Mouse (Mus musculus) CH12.LX (cell line): Measurements from ENCODE around the gene Msx1. TPM values are rescaled to one million over a fixed set of nuclear protein-coding genes. Genes with fewer than 3 reads are reported as not detected.

Experiments used
- DNase-seq: peaks from one replicate; pipeline ENCODE4 v3.0.0-alpha.2; 2013; ENCODE audit errors: extremely low read depth
- H3K27ac ChIP-seq: 2 replicates; pipeline ENCODE4 v1.5.1; 2012; ENCODE audit warnings: low read depth, mild to moderate bottlenecking, control low read depth, moderate library complexity; ENCODE audit not compliant: insufficient read depth
- H3K27me3 ChIP-seq: replicated peaks from 2 replicates; pipeline ENCODE3; 2012; ENCODE audit warnings: inconsistent platforms
- H3K36me3 ChIP-seq, 2 experiments: replicated peaks in 1 of 2; 2 replicates each; pipeline versions ENCODE3 to v1.6.1; 2012; ENCODE audit warnings: inconsistent platforms in 1 of 2, low read length in 1 of 2, mild to moderate bottlenecking in 1 of 2, mixed read lengths in 1 of 2, moderate library complexity in 1 of 2; ENCODE audit not compliant: control insufficient read depth in 1 of 2, insufficient read depth in 1 of 2
- H3K4me1 ChIP-seq, 2 experiments: 2 replicates each; pipeline ENCODE4 v1.6.1; 2012; ENCODE audit warnings: inconsistent platforms in 1 of 2, moderate library complexity in 1 of 2; ENCODE audit not compliant: insufficient read depth in 2 of 2, control insufficient read depth in 1 of 2
- H3K4me2 ChIP-seq: 2 replicates; pipeline ENCODE4 v1.6.1; 2012; ENCODE audit warnings: low read depth, mild to moderate bottlenecking, control low read depth; ENCODE audit not compliant: poor library complexity, insufficient read depth, severe bottlenecking
- H3K4me3 ChIP-seq, 3 experiments: fragments of 150-350 bp in 1 of 3; sonication (generic) in 1 of 3; replicated peaks in 1 of 3; 2 replicates each; pipeline versions ENCODE3 to v1.5.1; 2011 to 2012; ENCODE audit warnings: low read depth in 2 of 3, low read length in 2 of 3, mild to moderate bottlenecking in 2 of 3, moderate library complexity in 2 of 3, control low read depth in 1 of 3, improper control_type of control experiment in 1 of 3, inconsistent platforms in 1 of 3, mixed read lengths in 1 of 3; ENCODE audit not compliant: poor library complexity in 1 of 3
- H3K79me2 ChIP-seq: replicated peaks from 2 replicates; pipeline ENCODE4 v1.6.1; 2012; ENCODE audit warnings: mild to moderate bottlenecking, moderate library complexity; ENCODE audit not compliant: control insufficient read depth, poor library complexity, insufficient read depth, severe bottlenecking; ENCODE audit errors: extremely low read depth
- H3K9ac ChIP-seq: 2 replicates; pipeline ENCODE4 v1.6.1; 2012; ENCODE audit warnings: low read depth, mild to moderate bottlenecking, control low read depth, moderate library complexity; ENCODE audit not compliant: insufficient read depth
- H3K9me3 ChIP-seq: replicated peaks from 2 replicates; pipeline ENCODE3; 2012; ENCODE audit warnings: low read length, inconsistent platforms, mixed read lengths
- BHLHE40 ChIP-seq: IDR thresholded peaks from 2 replicates; pipeline ENCODE4 v1.6.1; 2011; ENCODE audit warnings: mild to moderate bottlenecking, low read depth, low read length, improper control_type of control experiment
- CHD2 ChIP-seq: IDR thresholded peaks from 2 replicates; pipeline ENCODE4 v1.6.1; 2011; ENCODE audit warnings: low read length, improper control_type of control experiment
- E2F4 ChIP-seq: IDR thresholded peaks from 2 replicates; pipeline ENCODE4 v1.6.1; 2011; ENCODE audit warnings: low read depth, low read length, improper control_type of control experiment; ENCODE audit not compliant: insufficient replicate concordance
- ELF1 ChIP-seq: IDR thresholded peaks from 2 replicates; pipeline ENCODE4 v1.6.1; 2014; ENCODE audit warnings: low read depth, mild to moderate bottlenecking, inconsistent platforms, low read length, improper control_type of control experiment
- EP300 ChIP-seq: IDR thresholded peaks from 2 replicates; pipeline ENCODE4 v1.6.1; 2011; ENCODE audit warnings: low read length, improper control_type of control experiment
- GABPA ChIP-seq: IDR thresholded peaks from 2 replicates; pipeline ENCODE4 v1.6.1; 2012; ENCODE audit warnings: low read depth, low read length, improper control_type of control experiment, inconsistent platforms; ENCODE audit not compliant: insufficient replicate concordance
- IRF4 ChIP-seq: IDR thresholded peaks from 2 replicates; pipeline ENCODE4 v1.6.1; 2014; ENCODE audit warnings: low read depth, mild to moderate bottlenecking, inconsistent platforms, low read length, improper control_type of control experiment
- JUND ChIP-seq: conservative IDR thresholded peaks from 2 replicates; pipeline ENCODE4 v1.6.1; 2011; ENCODE audit warnings: low read depth, low read length, improper control_type of control experiment
- KAT2A ChIP-seq: IDR thresholded peaks from 2 replicates; pipeline ENCODE4 v1.6.1; 2012; ENCODE audit warnings: low read length, improper control_type of control experiment, inconsistent platforms; ENCODE audit not compliant: insufficient replicate concordance
- MAFK ChIP-seq: IDR thresholded peaks from 2 replicates; pipeline ENCODE4 v1.6.1; 2011; ENCODE audit warnings: low read length, improper control_type of control experiment; ENCODE audit not compliant: insufficient replicate concordance
- MEF2A ChIP-seq: IDR thresholded peaks from 2 replicates; pipeline ENCODE4 v1.6.1; 2014; ENCODE audit warnings: low read depth, mild to moderate bottlenecking, inconsistent platforms, low read length, improper control_type of control experiment, borderline replicate concordance
- MXI1 ChIP-seq: IDR thresholded peaks from 2 replicates; pipeline ENCODE4 v1.6.1; 2011; ENCODE audit warnings: mild to moderate bottlenecking, low read depth, low read length, improper control_type of control experiment
- MYC ChIP-seq: IDR thresholded peaks from 2 replicates; pipeline ENCODE4 v1.6.1; 2011; ENCODE audit warnings: low read depth, mild to moderate bottlenecking, improper control_type of control experiment, low read length
- NRF1 ChIP-seq: IDR thresholded peaks from 2 replicates; pipeline ENCODE4 v1.6.1; 2014; ENCODE audit warnings: low read depth, mild to moderate bottlenecking, inconsistent platforms, low read length, improper control_type of control experiment, moderate library complexity
- PAX5 ChIP-seq: IDR thresholded peaks from 2 replicates; pipeline ENCODE4 v1.6.1; 2012; ENCODE audit warnings: low read length, inconsistent platforms, mixed read lengths
- RAD21 ChIP-seq: IDR thresholded peaks from 2 replicates; pipeline ENCODE4 v1.6.1; 2011; ENCODE audit warnings: low read depth, mild to moderate bottlenecking, low read length, improper control_type of control experiment, moderate library complexity
- SMC3 ChIP-seq: IDR thresholded peaks from 2 replicates; pipeline ENCODE4 v1.6.1; 2011; ENCODE audit warnings: low read depth, low read length, improper control_type of control experiment
- ZC3H11A ChIP-seq: IDR thresholded peaks from 2 replicates; pipeline ENCODE4 v1.6.1; 2012; ENCODE audit warnings: low read depth, mild to moderate bottlenecking, inconsistent platforms, low read length, improper control_type of control experiment
- dilution Hi-C: fragments of 300-500 bp; cut with MboI; formaldehyde crosslinking; loops from 2 replicates; pipeline ENCODE4 v1.14.3; 2020; ENCODE audit warnings: low sequenced_read_pairs; ENCODE audit not compliant: extremely low pct_unique_long_range_greater_than_20kb, extremely low pct_ligation_motif_present
- in situ Hi-C: fragments of 300-500 bp; cut with MboI; formaldehyde crosslinking; loops from 3 replicates; pipeline ENCODE4 v1.14.3; 2019; ENCODE audit warnings: low sequenced_read_pairs, low pct_ligation_motif_present, low pct_unique_long_range_greater_than_20kb, mixed read lengths
- polyA plus RNA-seq: library from polyadenylated mRNA; unstranded; fragments of >175 nt; gene quantifications from 2 replicates; pipeline ENCODE4 v1.2.1, GENCODE M21; 2012; ENCODE audit warnings: low read depth; ENCODE audit not compliant: insufficient read length
- total RNA-seq, 2 experiments: library from RNA; depleted of rRNA; stranded (reverse); fragments of 300-350 nt in 1 of 2; fragments of >200 nt in 1 of 2; gene quantifications; 2 replicates each; pipeline ENCODE4 v1.2.3; 2012 to 2014

Gene Msx1
- total and polyA plus RNA-seq, 3 experiments: not detected

DNA sequence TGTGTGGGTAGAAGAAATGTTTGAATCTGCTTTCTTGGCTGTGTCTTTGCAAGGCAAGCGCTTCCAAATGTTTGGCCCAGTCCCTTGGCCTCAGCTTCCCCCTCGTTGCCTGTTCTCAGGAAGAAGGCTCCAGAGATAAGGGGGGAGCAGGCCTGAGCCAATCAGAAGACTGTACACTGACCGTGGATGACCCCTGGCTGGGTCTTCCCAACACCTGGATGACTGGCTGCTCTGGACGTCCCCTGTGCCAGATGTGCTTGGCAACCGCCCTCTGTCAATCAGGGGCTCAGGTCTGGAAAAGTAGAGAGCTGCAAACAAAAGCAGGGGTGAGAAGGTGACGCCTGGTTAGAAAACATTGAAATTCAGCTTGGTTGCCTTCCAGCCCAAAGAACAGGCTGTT is 27.1 kb downstream of the Msx1 start:
- Histone ChIP-seq H3K27ac (no peak overlapping the region), H3K9me3 (no peaks in the 10 kb centered on the region), H3K4me2 (no peak overlapping the region), H3K9ac (no peak overlapping the region), H3K79me2 (no peaks in the 10 kb centered on the region), H3K4me1 (no peaks in the 10 kb centered on the region), H3K27me3 (peaks cover 82% of the 10 kb centered on the region), H3K36me3 (no peaks in the 10 kb centered on the region), H3K4me3 (no peak overlapping the region)
- TF ChIP-seq SMC3: no peak
- no peak for TF ChIP-seq EP300
- in situ Hi-C loops (no loop called here), dilution Hi-C loops (no loop called here)
- DNase-seq: no peak

DNA sequence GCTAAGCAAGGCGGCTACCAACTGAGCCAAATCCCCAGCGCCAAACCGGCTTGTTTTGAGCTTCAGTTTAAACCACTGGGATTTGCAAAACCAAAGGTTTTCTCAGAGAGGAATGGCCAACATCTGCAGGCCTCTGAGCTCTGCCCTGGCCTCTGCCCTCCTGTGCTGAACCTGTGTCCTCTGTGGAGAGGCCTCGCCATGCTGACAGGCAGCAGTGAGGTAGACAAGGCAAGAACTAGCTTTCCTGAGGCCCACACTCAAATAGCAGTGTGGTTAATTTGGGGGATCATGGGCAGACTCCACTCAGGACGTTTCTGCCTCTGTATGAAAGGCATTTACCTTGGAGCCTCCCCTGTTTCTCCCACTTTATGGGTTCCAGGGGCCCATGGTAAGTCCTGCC is 27.6 kb downstream of the Msx1 start:
- Histone ChIP-seq H3K27me3 (peaks cover 80% of the 10 kb centered on the region), H3K9ac (no peak overlapping the region), H3K4me1 (no peaks in the 10 kb centered on the region), H3K4me2 (no peak overlapping the region), H3K9me3 (no peaks in the 10 kb centered on the region)
- TF ChIP-seq IRF4: no peak
- TF ChIP-seq JUND: no peak
- TF ChIP-seq MEF2A: no peak
- TF ChIP-seq MAFK: no peak
- no peak for TF ChIP-seq PAX5
- no peak for TF ChIP-seq MXI1
- TF ChIP-seq MYC: no peak
- no peak for TF ChIP-seq KAT2A
- no peak for TF ChIP-seq EP300
- no peak for TF ChIP-seq ZC3H11A
- no peak for TF ChIP-seq E2F4
- no peak for TF ChIP-seq BHLHE40
- TF ChIP-seq CHD2: no peak
- no peak for TF ChIP-seq NRF1
- TF ChIP-seq, all 38 proteins: peak for 0
- Histone ChIP-seq H3K27ac (no peak overlapping the region), H3K79me2 (no peaks in the 10 kb centered on the region), H3K4me3 (no peak overlapping the region), H3K36me3 (no peaks in the 10 kb centered on the region)
- in situ Hi-C loops: no loop called here
- DNase-seq: no peak
- dilution Hi-C loops: no loop called here

DNA sequence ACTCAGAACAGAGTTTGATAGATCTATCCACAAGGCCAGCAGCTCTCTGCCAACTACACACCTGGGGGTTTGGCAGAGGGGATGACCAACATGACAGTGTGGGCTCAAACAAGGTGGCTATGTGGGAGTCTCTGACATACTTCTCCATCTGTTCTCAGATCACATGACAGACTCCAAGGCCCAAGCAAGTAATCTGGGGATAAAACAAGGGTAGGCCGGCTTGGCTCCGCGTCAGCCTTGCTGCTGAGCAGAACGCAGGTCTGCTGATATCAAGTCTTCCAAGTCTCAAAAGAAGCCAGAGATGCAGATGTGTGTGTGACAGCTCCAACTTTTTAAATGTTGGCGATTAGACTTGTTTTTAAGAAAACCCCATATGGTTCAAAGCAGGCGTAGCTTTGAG is 28.7 kb downstream of the Msx1 start:
- no peak for DNase-seq
- Histone ChIP-seq H3K4me1 (no peaks in the 10 kb centered on the region), H3K9me3 (no peaks in the 10 kb centered on the region), H3K27me3 (peaks cover 81% of the 10 kb centered on the region), H3K27ac (no peak overlapping the region), H3K4me3 (no peak overlapping the region), H3K9ac (no peak overlapping the region), H3K36me3 (no peaks in the 10 kb centered on the region), H3K79me2 (no peaks in the 10 kb centered on the region), H3K4me2 (no peak overlapping the region)
- TF ChIP-seq RAD21 (no peak), NRF1 (no peak), GABPA (no peak), JUND (no peak), ELF1 (no peak)
- in situ Hi-C loops: no loop called here
- dilution Hi-C loops: no loop called here
